Mouse (Mus musculus) liver, adult (tissue): ENCODE data around the gene Baiap2l1.

Experiments
- GATA4 ChIP-seq: IDR thresholded peaks from 2 replicates; pipeline ENCODE4 v1.6.1; 2014; ENCODE audit warnings: mild to moderate bottlenecking, low read length; ENCODE audit not compliant: insufficient replicate concordance

The Baiap2l1 gene

GRCm38 (mm10) chr5:144257451-144258110 lies 100.3 kb downstream of the Baiap2l1 start:
- no peak for TF ChIP-seq GATA4

DNA sequence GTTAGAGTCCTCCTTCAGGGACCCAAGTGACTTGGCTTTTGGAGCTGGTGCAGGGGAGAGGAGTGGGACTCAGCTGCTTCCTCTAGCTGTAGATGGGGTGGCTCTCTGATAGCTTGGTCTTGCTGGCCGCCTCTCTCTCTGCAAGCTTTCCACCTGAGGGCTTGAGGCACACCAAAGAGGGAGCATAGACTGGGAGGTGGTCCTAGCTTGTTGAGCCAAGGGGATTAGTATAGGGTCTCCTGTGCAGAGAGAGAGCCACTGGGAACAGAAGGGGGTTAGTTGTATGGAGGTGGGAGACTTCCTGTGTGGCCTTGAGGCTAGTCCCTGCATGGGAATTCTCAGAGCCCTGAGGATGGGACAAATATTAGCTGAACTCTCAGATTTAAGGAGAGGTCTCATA lies 101.0 kb downstream of the Baiap2l1 start:
- no peak for TF ChIP-seq GATA4

GRCm38 (mm10) chr5:144256541-144256870 lies 101.4 kb downstream of the Baiap2l1 start:
- TF ChIP-seq GATA4: no peak

DNA sequence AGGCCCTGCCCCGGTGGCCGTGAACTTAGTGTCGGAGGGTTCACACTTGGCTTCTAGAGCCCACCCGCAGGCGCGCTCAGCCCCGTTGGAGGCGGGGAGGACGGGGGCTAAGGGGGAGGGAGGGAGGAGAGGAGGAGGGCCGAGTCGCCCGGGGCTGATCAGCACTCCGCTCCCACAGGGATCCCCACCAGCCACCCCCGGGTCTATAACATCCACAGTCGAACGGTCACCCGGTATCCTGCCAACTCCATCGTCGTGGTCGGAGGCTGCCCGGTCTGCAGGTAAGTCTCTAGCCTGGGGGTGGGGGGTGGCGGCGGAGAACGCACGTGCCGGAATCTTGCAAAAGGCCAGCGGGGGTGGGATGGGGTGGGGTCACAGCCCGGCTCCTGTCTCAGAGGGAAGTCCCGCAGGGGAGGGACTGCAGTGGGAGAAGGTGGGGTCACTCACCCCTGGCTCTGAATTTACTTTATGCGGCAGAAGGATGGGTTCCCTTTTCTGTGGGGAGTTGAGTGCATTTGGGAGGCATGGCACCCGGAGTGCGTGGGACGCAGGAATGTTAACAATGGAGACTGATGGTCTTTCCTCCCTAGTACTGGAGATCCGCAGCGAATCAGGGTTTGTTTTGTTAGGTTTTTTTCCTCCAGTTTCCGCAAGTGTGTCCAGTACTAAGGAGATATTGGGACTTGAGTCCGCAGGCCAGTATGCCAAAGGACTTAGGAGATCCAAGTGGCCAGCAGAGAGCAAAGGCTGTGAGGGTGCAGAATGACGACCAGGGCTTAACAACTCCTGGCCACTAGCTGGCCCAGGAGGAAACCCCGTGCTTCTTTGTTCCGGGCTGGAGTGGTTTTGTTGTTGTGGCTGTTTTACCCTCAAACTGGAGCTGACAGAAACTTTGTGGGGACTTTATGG lies 102.0 kb downstream of the Baiap2l1 start:
- no peak for TF ChIP-seq GATA4

DNA sequence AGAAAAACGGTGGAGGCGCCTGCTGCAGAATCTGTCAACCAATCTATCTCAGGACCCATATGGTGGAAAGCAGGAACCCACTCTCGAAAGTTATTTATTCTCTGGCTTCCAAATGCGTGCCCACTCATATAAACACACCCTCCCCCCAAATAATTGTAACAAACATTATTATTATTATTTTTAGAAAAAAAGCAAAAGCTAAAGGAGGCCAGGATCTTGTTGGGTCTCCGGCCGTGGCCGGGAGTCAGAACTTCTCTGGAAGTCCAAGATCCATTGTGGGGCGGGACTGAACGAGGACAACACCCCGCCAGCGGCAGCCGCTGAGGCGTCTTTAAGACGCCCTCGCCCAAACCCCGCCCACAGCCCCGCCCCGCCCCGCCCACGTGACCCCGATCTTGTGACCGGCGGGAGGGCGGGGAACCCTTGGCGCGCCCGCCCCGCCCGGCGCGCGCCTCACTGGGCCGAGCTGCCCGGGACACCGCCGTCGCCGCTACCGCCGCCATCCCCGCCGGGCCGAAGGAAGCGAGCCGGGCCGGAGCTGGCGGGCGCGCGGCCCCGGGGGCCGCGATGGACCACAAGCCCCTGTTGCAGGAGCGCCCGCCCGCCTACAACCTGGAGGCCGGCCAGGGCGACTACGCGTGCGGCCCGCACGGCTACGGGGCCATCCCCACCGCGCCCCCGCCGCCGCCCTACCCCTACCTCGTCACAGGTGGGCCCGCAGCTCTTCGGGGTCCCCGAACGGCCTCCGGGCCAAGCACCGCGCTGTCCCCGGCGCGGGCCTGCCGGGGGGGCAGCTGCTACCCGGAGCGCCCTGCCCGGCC lies 102.9 kb downstream of the Baiap2l1 start:
- TF ChIP-seq GATA4: no peak

GRCm38 (mm10) chr5:144254122-144254810 lies 103.6 kb downstream of the Baiap2l1 start:
- TF ChIP-seq GATA4: no peak; the same call in 1 of the 2 replicates

- TF ChIP-seq GATA4: no peak
Measured at GRCm38 (mm10) chr5:144253212-144253611, 104.7 kb downstream of the Baiap2l1 start.

- TF ChIP-seq GATA4: no peak
Measured at GRCm38 (mm10) chr5:144251876-144252577, 105.9 kb downstream of the Baiap2l1 start.

DNA sequence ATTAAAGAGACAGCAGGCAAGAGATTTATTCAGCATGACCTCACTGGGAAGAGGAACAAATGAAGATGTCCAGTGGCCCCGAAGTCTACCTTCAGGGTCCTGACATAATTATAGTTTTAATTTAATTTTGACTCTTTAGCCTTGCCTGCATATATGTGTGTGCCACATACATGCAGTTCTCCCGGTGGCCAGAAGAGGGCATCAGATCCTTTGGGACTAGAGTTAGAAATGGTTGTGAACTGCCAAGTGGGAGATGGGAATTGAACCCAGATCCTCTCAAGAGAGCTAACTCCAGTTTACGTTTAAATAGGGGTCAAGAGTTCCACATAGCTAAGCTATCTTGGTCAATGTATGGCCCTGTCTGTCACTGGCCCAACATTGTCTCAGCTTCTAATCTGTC lies 108.0 kb downstream of the Baiap2l1 start:
- TF ChIP-seq GATA4: no peak

DNA sequence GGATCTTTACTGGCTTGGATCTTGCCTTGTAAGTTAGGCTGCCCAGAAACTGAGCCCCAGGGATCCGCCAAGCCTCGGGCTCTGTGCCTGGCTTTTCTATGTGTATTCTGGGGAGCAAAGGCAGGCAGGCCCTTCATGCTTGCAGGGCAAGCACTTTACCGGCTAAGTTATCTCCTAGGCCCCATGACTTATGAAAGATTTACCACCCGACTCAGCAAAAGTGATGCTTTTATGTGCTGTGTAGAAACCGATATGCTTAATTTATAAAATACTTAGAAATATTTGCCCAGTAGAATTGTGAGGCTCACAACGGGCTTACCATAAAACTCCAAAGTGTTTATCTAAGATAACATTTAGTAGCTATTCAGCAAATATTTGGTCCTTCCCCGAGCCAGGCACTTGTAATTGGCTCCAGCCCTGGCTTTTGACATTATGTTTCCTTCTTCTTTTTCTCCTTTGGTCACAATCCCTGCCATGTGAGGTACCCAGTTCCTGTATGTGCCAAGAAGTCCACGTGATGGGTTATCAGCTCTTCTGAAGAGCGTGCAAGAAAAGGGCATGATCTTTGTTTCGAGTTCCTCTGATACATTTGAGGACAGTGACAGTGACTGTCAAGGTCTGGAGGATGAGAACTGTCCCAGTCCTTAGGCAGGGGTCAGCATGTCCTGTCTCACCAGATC lies 109.9 kb downstream of the Baiap2l1 start:
- TF ChIP-seq GATA4: peak; percentile 79; the same call in 1 of the 2 replicates

GRCm38 (mm10) chr5:144247307-144247706 lies 110.6 kb downstream of the Baiap2l1 start:
- no peak for TF ChIP-seq GATA4

GRCm38 (mm10) chr5:144246669-144247068 lies 111.2 kb downstream of the Baiap2l1 start:
- no peak for TF ChIP-seq GATA4

DNA sequence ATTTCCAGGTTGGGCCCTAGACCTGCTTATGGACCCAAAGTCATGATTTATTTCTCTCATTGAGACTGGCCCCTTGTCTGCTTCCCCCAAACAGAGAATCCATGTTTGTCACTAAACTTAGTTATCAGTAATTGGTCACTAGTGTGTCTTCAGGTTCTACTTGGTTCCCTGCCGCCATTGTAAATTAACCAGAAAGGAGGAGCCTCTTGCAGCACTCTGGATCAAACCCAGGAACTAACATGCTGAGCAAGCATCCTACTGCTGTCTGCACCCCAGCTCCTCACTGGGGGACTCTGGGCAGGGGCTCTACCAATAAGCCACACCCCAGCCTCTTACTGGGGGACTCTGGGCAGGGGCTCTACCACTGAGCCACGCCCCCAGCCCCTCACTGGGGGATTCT lies 112.3 kb downstream of the Baiap2l1 start:
- no peak for TF ChIP-seq GATA4
